Mouse (Mus musculus) hindbrain, embryonic 15.5 days (tissue): ENCODE results near the gene Lhx5. TPM values are rescaled to one million over a fixed set of nuclear protein-coding genes. Genes with fewer than 3 reads are reported as not detected.

Experiments used
- polyA plus RNA-seq: library from polyadenylated mRNA; unstranded; fragments of >200 nt; fragmentation: Nextera tagmentation; extraction: Ambion mirVana; gene quantifications from 2 replicates; pipeline ENCODE4 v1.2.1, GENCODE M21; 2015

The Lhx5 gene
- polyA plus RNA-seq, 1 experiment from 2014 or later = 31.4 TPM

Other genes with a start within 250 kb of the Lhx5 start
- 6.5 and 6.9 TPM in 2 replicates for gene Sdsl, start 41.1 kb downstream of the Lhx5 start, polyA plus RNA-seq
- not detected in 2 replicates for gene Sds, start 44.8 kb downstream of the Lhx5 start, polyA plus RNA-seq
- gene Plbd2, start 71.9 kb downstream of the Lhx5 start, polyA plus RNA-seq = 35.9 and 39.0 TPM in 2 replicates
- 2.4 and 2.9 TPM in 2 replicates for gene Slc8b1, start 79.5 kb downstream of the Lhx5 start, polyA plus RNA-seq
- gene Tpcn1, start 157.0 kb downstream of the Lhx5 start, polyA plus RNA-seq = 18.1 and 19.7 TPM in 2 replicates
- gene Iqcd, start 157.3 kb downstream of the Lhx5 start, polyA plus RNA-seq = 1.6 and 2.3 TPM in 2 replicates
- 28.7 and 31.1 TPM in 2 replicates for gene Rita1, start 180.9 kb downstream of the Lhx5 start, polyA plus RNA-seq
- gene Ddx54, start 181.0 kb downstream of the Lhx5 start, polyA plus RNA-seq = 37.9 and 41.3 TPM in 2 replicates
- gene Cfap73, start 202.5 kb downstream of the Lhx5 start, polyA plus RNA-seq = 0.71 and 0.83 TPM in 2 replicates
- gene Rasal1, start 217.1 kb downstream of the Lhx5 start, polyA plus RNA-seq = 0.78 and 0.92 TPM in 2 replicates